Mouse (Mus musculus): Measurements from ENCODE around the gene Efcab5.

DNA sequence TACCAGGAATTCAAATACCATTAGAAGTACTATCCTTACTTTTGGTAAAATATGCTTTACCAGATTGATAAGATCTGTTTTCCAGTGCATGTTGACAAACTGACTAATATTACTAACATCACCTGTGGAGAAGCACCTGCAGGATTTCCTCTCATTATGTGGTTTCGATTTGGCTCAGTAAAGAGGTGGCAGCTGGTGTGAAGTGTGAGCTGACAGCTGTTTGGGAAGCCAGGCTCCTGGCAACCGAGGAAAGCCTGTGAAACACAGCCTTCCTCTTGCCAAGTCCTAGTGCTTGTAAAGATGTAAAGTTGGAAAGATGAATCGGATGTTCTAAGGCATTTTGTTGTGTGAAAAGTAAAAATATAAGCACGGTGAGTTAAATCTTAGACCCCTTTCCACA is 7.9 kb downstream of the Efcab5 start:
- no peak for TF ChIP-seq CTCF (IDR thresholded peaks at IDR 0.05; ENCODE audit: borderline replicate concordance, insufficient read depth, low read depth, low read length)
- no peak for TF ChIP-seq POLR2A (IDR thresholded peaks at IDR 0.05; ENCODE audit: borderline replicate concordance, insufficient read depth, low read length)
